Mouse (Mus musculus) frontal cortex, adult (tissue): Measurements from ENCODE around the gene Trf.

ENCODE experiments used
- ATAC-seq: cut with Nextera tagmentation; 2 replicates; pipeline ENCODE4 v1.9.2; 2017; ENCODE audit warnings: mild to moderate bottlenecking, moderate library complexity, mixed read lengths; ENCODE audit not compliant: low TSS enrichment

The Trf gene

GRCm38 (mm10) chr9:103154568-103154967 lies 75.7 kb downstream of the Trf start:
- no peak for ATAC-seq
